Mouse (Mus musculus) hindbrain, embryonic 13.5 days (tissue): Measurements from ENCODE around the gene Fam170b. TPM values are rescaled to one million over a fixed set of nuclear protein-coding genes. Genes with fewer than 3 reads are reported as not detected.
A peak's percentile ranks its signal among the peaks of the same experiment; 100 is the strongest.

Experiments
- ATAC-seq: fragments of 200-750 bp; cut with Nextera tagmentation; 2 replicates; pipeline ENCODE4 v1.8.0; 2017; ENCODE audit warnings: moderate TSS enrichment; ENCODE audit not compliant: low FRiP score
- H3K27ac ChIP-seq: fragments of 300-500 bp; sonication (generic); 2 replicates; pipeline ENCODE4 v1.5.1; 2015; ENCODE audit warnings: inconsistent platforms, mild to moderate bottlenecking, moderate library complexity
- H3K27me3 ChIP-seq: fragments of 300-500 bp; sonication (generic); 2 replicates; pipeline ENCODE4 v1.6.1; 2015; ENCODE audit warnings: mild to moderate bottlenecking, inconsistent platforms
- H3K36me3 ChIP-seq: fragments of 300-500 bp; sonication (generic); 2 replicates; pipeline ENCODE4 v1.6.1; 2015; ENCODE audit warnings: mild to moderate bottlenecking, inconsistent platforms
- H3K4me1 ChIP-seq: fragments of 300-500 bp; sonication (generic); replicated peaks from 2 replicates; pipeline ENCODE4 v1.6.1; 2015; ENCODE audit warnings: inconsistent platforms
- H3K4me2 ChIP-seq: fragments of 300-500 bp; sonication (generic); 2 replicates; pipeline ENCODE4 v1.6.1; 2015; ENCODE audit warnings: inconsistent platforms, mild to moderate bottlenecking, moderate library complexity
- H3K4me3 ChIP-seq: fragments of 300-500 bp; sonication (generic); 2 replicates; pipeline ENCODE4 v1.5.1; 2015; ENCODE audit warnings: mild to moderate bottlenecking, inconsistent platforms
- H3K9ac ChIP-seq: fragments of 300-500 bp; sonication (generic); 2 replicates; pipeline ENCODE4 v1.6.1; 2015; ENCODE audit warnings: mild to moderate bottlenecking, inconsistent platforms
- H3K9me3 ChIP-seq: fragments of 300-500 bp; sonication (generic); 2 replicates; pipeline ENCODE4 v1.6.1; 2016; ENCODE audit warnings: inconsistent platforms
- WGBS: fragments of 180-500 bp; shearing (Covaris S2); methylation state at CpG from one replicate; pipeline ENCODE4 v1.1.7; 2015; 5-methylcytosine and 5-hydroxymethylcytosine counted together
- polyA plus RNA-seq: library from polyadenylated mRNA; unstranded; fragments of >200 nt; fragmentation: Nextera tagmentation; extraction: Ambion mirVana; gene quantifications from 2 replicates; pipeline ENCODE4 v1.2.1, GENCODE M21; 2015

Fam170b gene
- polyA plus RNA-seq, 1 experiment from 2014 or later, result not detected

DNA sequence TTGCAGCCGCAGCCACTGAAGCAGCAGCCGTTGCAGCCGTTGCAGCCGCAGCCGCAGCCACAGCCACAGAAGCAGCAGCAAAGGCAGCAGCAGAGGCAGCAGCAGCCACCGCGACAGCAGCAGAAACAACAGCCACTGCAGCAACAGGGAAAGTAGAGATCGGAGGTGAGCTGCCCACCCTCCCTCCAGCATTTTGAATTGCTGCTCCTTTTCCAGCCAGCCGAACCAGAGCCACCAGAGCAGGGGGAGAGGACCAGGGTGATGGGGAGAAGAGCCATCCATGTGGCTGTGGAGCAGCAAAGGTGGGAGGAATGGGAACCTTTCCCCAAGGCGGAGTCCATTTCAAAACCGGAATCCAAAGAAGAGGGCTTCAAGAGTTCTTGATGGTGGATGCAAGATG lies 2.4 kb downstream of the Fam170b start:
- Histone ChIP-seq H3K4me1 (no peaks in the 10 kb centered on the region), H3K36me3 (no peaks in the 10 kb centered on the region), H3K4me3 (no peak overlapping the region), H3K9ac (no peak overlapping the region), H3K4me2 (no peak overlapping the region), H3K27ac (no peak overlapping the region), H3K9me3 (no peaks in the 10 kb centered on the region), H3K27me3 (no peaks in the 10 kb centered on the region)
- ATAC-seq, result no peak
- 92% methylated on average over 11 of the region's 11 CpGs for WGBS

DNA sequence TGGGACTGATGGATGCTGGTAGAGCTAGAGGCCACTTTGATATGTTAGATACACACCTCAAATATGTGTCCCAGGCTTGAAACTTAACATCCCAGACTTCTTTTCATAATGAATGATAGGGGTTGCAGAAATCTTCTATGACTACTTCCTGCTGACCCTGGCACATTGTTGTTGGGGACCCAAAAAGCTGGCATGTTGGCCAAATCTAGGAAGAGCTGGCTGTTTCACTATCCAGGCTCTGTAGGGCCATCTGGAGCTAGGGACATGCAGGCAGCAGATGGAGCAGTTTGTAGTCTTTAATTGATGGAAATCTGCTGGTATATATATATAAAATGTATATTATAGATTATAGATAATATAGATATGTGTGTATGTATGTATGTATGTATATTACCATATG lies 8.3 kb downstream of the Fam170b start:
- no peak overlapping the region for H3K4me2 ChIP-seq
- no peaks in the 10 kb centered on the region for H3K36me3 ChIP-seq
- no peaks in the 10 kb centered on the region for H3K27me3 ChIP-seq
- no peaks in the 10 kb centered on the region for H3K4me1 ChIP-seq
- H3K9ac ChIP-seq, result no peak overlapping the region
- no peaks in the 10 kb centered on the region for H3K9me3 ChIP-seq
- no peak overlapping the region for H3K27ac ChIP-seq
- H3K4me3 ChIP-seq, result no peak overlapping the region
- no peak for ATAC-seq

DNA sequence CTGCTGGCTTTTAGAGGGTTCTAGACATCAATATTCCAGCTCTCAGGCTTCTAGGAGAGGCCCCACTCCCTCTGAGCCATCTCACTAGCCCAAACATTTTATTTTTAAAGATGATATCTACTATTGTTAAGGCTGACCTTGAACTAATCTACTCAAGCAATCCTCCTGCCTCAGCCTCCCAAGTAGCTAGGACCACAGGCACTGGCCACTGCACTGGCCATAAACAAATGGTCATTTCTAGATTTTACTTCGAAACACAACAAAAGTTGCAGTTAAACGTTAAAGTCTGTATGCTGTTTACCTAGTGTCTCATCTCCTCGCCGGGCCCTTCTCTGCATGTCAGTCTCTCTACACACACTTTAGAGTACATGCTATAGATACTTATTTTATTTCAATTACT lies 20.3 kb downstream of the Fam170b start:
- ATAC-seq, result no peak
- Histone ChIP-seq H3K4me1 (peaks cover 9% of the 10 kb centered on the region), H3K9ac (no peak overlapping the region), H3K36me3 (no peaks in the 10 kb centered on the region), H3K4me3 (no peak overlapping the region), H3K27ac (no peak overlapping the region), H3K9me3 (no peaks in the 10 kb centered on the region), H3K4me2 (no peak overlapping the region), H3K27me3 (peaks cover 34% of the 10 kb centered on the region)
- whole genome bisulfite sequencing, result 97% methylated on average over 4 of the region's 4 CpGs

DNA sequence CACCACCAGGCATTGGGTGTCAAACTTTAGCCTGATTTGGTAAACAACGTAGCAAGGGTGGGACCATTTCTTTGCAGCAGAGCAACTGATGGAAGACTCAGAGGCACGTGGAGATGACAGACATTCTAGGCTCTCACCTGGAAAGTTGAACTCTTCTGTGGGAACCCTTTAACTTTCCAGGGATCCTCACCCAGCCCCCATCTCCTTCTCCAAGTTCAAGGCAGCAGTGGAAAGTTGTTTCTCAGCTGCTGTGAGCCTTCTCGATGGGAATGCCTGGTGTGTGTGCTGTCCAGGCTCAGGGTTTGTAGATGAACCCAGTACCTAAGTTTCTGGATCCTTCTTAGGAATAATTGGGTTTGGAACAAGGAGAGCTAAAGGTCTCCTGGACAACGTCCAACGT lies 22.5 kb downstream of the Fam170b start:
- no peak; the same call in 1 of the 2 replicates for ATAC-seq
- H3K27me3 ChIP-seq, result peaks cover 35% of the 10 kb centered on the region
- H3K4me1 ChIP-seq, result peaks cover 20% of the 10 kb centered on the region
- H3K4me3 ChIP-seq, result peak overlapping the region; percentile 54
- H3K36me3 ChIP-seq, result no peaks in the 10 kb centered on the region
- peak overlapping the region; percentile 80 for H3K9ac ChIP-seq
- H3K9me3 ChIP-seq, result no peaks in the 10 kb centered on the region
- H3K4me2 ChIP-seq, result peak overlapping the region; percentile 89
- no peak overlapping the region for H3K27ac ChIP-seq
- WGBS, result 39% methylated on average over 5 of the region's 5 CpGs

GRCm38 (mm10) chr14:32856681-32857328 lies 23.0 kb downstream of the Fam170b start, which contains the start of gene Vstm4:
Gene Vstm4 (plus strand): TSS chr14:32856756.
- H3K9ac ChIP-seq, result peak within 1 kb of the TSS; percentile 80
- no peak within 1 kb of the TSS for H3K27ac ChIP-seq
- no peaks in the 10 kb centered on the region for H3K9me3 ChIP-seq
- H3K36me3 ChIP-seq, result no peaks in the 10 kb centered on the region
- peak; percentile 78 for ATAC-seq
- peaks cover 26% of the 10 kb centered on the region for H3K4me1 ChIP-seq
- WGBS, result under 1% methylated on average over 57 of the region's 68 CpGs
- H3K4me3 ChIP-seq, result peak within 1 kb of the TSS; percentile 54
- H3K4me2 ChIP-seq, result peak within 1 kb of the TSS; percentile 89
- H3K27me3 ChIP-seq, result peaks cover 35% of the 10 kb centered on the region

GRCm38 (mm10) chr14:32858361-32858760 lies 24.6 kb downstream of the Fam170b start:
- H3K9me3 ChIP-seq, result no peaks in the 10 kb centered on the region
- 91% methylated on average over 10 of the region's 10 CpGs for WGBS
- no peak for ATAC-seq
- peaks cover 38% of the 10 kb centered on the region for H3K27me3 ChIP-seq
- no peak overlapping the region for H3K27ac ChIP-seq
- H3K4me3 ChIP-seq, result no peak overlapping the region
- no peak overlapping the region for H3K4me2 ChIP-seq
- peaks cover 26% of the 10 kb centered on the region for H3K4me1 ChIP-seq
- no peaks in the 10 kb centered on the region for H3K36me3 ChIP-seq
- H3K9ac ChIP-seq, result no peak overlapping the region

DNA sequence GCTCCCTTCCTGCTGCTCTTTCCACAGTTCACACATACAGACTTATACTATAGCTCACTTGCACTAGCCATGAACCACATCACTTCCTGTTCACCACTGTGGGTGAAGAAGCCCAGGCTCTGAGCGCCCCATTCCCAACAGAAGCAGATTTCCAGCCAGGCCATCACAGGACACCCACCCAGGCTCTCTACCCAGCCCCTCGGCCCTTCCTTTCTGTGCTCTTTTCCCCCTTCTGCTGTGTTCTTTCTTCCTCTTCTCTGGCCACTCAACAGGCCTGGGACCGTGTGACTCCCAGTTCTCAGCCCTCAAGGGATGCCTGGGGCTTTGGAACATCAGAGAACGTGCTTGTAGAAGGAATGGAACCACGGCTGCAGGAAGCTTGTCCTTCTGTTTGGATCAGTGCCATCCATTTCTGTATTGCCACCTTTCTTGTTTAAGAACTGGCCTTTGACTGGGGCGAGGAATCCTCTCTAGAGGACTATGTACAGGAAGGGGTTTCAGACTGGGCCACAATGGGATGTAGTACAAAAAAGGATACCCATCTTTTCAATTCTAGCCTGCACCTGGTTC lies 25.3 kb downstream of the Fam170b start:
- no peaks in the 10 kb centered on the region for H3K9me3 ChIP-seq
- H3K27me3 ChIP-seq, result peaks cover 38% of the 10 kb centered on the region
- no peak overlapping the region for H3K4me2 ChIP-seq
- no peak overlapping the region for H3K27ac ChIP-seq
- H3K36me3 ChIP-seq, result no peaks in the 10 kb centered on the region
- peaks cover 26% of the 10 kb centered on the region for H3K4me1 ChIP-seq
- WGBS, result 77% methylated on average over 6 of the region's 6 CpGs
- H3K9ac ChIP-seq, result no peak overlapping the region
- H3K4me3 ChIP-seq, result no peak overlapping the region
- ATAC-seq, result no peak

DNA sequence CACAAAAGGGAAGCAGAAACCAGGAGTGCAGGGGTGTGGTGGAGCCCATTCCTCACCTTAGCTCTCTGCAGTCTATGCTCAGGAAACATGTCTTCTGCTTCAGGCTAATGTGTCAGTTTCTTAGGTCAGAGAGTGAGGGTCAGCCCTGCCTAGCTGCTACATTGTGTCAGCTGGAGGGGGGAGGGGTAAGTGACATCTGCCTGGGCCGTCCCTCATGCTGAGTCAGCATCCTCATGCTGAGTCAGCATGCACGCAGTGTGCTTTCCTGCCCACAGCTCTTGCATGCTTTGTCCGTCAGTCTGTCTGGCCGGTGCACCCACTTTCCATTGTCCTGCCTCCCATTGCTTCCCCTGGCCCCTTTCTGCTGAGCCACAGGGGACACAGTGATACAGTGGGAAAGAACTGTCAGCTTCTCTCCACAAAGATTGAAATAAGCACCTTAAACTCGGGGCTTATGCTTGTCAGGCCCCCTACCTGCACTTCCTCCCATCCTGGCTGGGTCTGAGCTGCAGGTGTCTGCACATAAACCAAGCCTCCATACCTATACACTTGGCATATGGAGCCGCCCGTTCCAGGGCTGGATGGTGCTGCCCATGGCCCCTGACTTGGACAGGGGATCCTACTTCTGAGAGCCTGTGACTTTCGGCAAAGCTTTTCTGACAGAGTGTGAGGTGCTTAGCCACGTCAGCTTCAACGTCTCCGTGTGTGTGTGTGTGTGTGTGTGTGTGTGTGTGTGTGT lies 26.2 kb downstream of the Fam170b start:
- Histone ChIP-seq H3K27ac (no peak overlapping the region), H3K27me3 (peaks cover 38% of the 10 kb centered on the region), H3K9me3 (no peaks in the 10 kb centered on the region), H3K4me1 (peaks cover 26% of the 10 kb centered on the region), H3K4me2 (no peak overlapping the region), H3K36me3 (no peaks in the 10 kb centered on the region), H3K4me3 (no peak overlapping the region), H3K9ac (no peak overlapping the region; the same call in 1 of the 2 replicates)
- WGBS, result 52% methylated on average over 11 of the region's 11 CpGs
- ATAC-seq, result no peak

DNA sequence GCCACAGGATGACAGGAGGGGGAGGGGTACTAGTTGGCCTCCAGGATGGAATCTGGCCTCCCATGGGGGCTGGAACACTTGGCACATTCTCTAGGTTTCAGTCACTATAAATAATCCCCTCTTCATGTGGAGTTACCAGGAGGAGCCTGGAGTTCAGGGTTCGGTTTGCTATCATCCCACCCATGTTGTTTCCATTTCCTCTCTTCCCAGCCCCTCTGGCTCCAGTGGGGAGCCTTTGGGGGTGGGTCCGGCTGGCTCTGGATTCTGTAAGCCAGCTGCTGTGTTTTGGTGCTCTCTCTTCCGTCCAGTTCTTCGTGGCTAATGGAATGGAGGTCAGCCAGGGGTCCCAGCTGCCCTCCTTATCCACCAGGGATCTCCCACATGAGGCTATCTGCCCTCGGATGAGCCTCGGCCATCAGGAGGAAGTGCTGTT lies 27.4 kb downstream of the Fam170b start:
- Histone ChIP-seq H3K9me3 (no peaks in the 10 kb centered on the region), H3K4me3 (no peak overlapping the region), H3K9ac (no peak overlapping the region), H3K4me1 (peaks cover 26% of the 10 kb centered on the region), H3K27ac (no peak overlapping the region), H3K27me3 (peaks cover 30% of the 10 kb centered on the region), H3K4me2 (no peak overlapping the region), H3K36me3 (no peaks in the 10 kb centered on the region)
- WGBS, result 28% methylated on average over 6 of the region's 6 CpGs
- ATAC-seq, result no peak

DNA sequence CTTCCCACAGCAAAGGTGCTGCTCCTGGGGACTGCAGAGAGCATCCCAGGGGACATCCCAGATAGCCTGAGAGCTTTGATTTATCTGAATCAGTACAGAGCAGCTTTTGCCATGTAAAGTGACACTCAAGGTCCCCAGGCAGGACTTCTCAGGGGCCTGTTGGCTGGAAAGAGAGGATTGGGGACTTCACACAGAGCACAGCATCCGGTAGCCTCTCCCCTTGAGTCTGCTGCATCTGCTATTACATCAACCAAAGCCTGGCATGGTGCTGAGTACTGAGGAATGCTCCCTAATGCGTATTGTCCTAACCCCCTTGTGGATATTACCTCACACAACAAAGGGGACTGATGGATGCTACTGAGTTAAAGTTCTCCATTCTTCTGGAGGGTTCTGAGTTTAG lies 27.9 kb downstream of the Fam170b start:
- WGBS, result 29% methylated on average over 2 of the region's 2 CpGs
- peaks cover 25% of the 10 kb centered on the region for H3K27me3 ChIP-seq
- H3K9ac ChIP-seq, result no peak overlapping the region
- no peak overlapping the region for H3K27ac ChIP-seq
- H3K4me1 ChIP-seq, result peaks cover 23% of the 10 kb centered on the region
- no peak for ATAC-seq
- H3K9me3 ChIP-seq, result no peaks in the 10 kb centered on the region
- H3K4me2 ChIP-seq, result no peak overlapping the region
- no peaks in the 10 kb centered on the region for H3K36me3 ChIP-seq
- H3K4me3 ChIP-seq, result no peak overlapping the region

DNA sequence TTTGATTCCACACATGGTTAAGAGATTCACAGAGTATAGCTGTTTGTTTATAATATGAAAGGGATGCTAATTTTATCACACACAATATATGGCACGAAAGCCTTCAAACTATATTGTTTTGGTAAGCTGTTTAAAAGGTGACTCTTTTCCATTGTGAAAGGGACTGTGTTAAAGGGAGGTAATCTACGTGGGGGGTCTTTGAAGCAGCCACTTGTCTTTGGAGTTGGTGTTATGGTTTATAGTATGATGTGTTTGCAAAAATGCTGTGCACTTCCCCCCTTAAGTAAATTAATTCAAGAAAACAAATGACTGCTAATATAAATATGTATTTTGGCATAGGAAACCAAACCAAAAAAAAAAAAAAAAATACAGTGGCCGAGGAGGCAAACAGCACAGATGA lies 31.6 kb downstream of the Fam170b start:
- no peak overlapping the region for H3K4me3 ChIP-seq
- no peak overlapping the region for H3K9ac ChIP-seq
- 73% methylated on average over 3 of the region's 3 CpGs for whole genome bisulfite sequencing
- no peak for ATAC-seq
- no peaks in the 10 kb centered on the region for H3K9me3 ChIP-seq
- peaks cover 13% of the 10 kb centered on the region for H3K4me1 ChIP-seq
- no peak overlapping the region for H3K27ac ChIP-seq
- 0 out of 2 replicates have a peak, but pooled peaks cover 3% of the 10 kb centered on the region for H3K27me3 ChIP-seq
- no peak overlapping the region for H3K4me2 ChIP-seq
- no peaks in the 10 kb centered on the region for H3K36me3 ChIP-seq

DNA sequence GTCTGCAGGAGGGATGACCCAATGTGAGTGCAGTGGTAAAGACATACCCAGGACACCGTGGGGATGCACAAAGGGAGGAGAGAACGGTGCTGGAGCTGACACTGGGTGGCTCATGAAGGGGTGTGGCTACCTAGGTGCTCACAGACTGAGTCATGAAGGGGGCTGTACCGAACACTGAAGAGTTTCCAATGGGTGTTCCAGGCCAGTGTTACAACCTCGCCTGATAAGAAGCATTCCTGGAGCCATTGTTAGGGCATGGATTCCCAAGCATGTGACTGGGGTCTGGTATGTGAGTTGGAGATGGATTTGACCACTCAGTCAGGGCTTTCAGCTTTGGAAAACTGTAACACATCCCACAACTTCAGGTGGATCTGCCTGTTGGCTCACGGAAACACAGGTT lies 38.2 kb downstream of the Fam170b start:
- Histone ChIP-seq H3K27me3 (no peaks in the 10 kb centered on the region), H3K4me3 (no peak overlapping the region), H3K27ac (no peak overlapping the region), H3K9ac (no peak overlapping the region), H3K36me3 (no peaks in the 10 kb centered on the region), H3K4me2 (no peak overlapping the region), H3K9me3 (no peaks in the 10 kb centered on the region), H3K4me1 (no peaks in the 10 kb centered on the region)
- no peak for ATAC-seq
- WGBS, result 85% methylated on average over 5 of the region's 5 CpGs
